Mouse (Mus musculus) E14TG2a.4 (cell line): ENCODE measurements around the gene Rbbp4.

Experiments
- CTCF ChIP-seq: conservative IDR thresholded peaks from 2 replicates; pipeline ENCODE4 v1.5.1; 2014; ENCODE audit warnings: low read length
- NANOG ChIP-seq: IDR thresholded peaks from 2 replicates; pipeline ENCODE4 v1.6.1; 2014; ENCODE audit warnings: borderline replicate concordance, low read length, mixed read lengths

DNA sequence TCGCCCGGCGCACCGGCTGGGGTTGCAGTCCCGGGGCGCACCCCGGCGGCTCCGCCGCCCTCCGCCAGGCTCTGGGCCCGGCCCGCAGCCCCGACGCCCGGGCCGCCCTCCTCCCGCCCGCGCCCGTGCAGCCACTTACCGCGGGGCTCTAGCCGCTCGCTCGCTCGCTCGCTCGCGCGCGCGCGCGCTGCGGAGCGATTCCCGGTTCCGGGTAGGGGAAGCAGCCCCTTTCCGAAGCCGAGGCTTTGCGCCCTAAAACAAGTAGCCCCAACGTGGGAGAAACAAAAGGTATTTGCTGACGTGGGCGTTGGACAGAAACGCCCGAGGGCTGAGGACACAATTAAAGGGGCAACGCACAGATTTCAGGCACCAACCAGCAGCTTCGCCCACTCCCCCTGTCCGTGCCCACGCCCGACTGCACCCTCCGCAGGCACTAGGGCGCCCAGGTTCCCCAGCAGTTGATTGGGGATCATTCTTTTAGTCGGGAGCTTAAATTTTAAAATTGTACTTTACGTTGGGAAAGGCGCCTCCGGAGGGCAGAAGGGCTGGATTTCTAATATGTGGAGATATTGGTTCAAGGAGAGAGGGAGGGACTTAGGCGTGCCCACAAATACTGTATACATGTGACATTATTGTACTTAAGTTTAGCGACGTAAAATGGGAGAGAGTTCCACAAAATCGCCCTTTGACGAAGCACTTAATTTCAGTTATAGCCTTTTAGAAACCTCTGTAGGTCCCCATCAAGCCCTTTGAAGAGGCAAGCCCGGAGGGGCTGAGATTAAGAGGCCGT is 42.6 kb upstream of the Rbbp4 start, which contains the start of gene Zbtb8a:
- no peak for TF ChIP-seq CTCF
- TF ChIP-seq NANOG = no peak
